Mouse (Mus musculus) testis, adult 2 months (tissue): ENCODE results near the gene Phrf1. TPM values are rescaled to one million over a fixed set of nuclear protein-coding genes. Genes with fewer than 3 reads are reported as not detected.

Experiments
- H3K27ac ChIP-seq: fragments of 200-500 bp; 2 replicates; pipeline ENCODE4 v1.5.1; 2012; ENCODE audit warnings: low read depth, low read length; ENCODE audit not compliant: control insufficient read depth, insufficient read depth
- H3K27me3 ChIP-seq: fragments of 200-500 bp; 2 replicates; pipeline ENCODE4 v1.6.1; 2012; ENCODE audit warnings: mild to moderate bottlenecking, low read length, moderate library complexity; ENCODE audit not compliant: control insufficient read depth, insufficient read depth
- H3K36me3 ChIP-seq: fragments of 200-500 bp; 2 replicates; pipeline ENCODE4 v1.6.1; 2012; ENCODE audit warnings: mild to moderate bottlenecking, low read length; ENCODE audit not compliant: control insufficient read depth, insufficient read depth
- H3K4me1 ChIP-seq: fragments of 200-500 bp; 2 replicates; pipeline ENCODE4 v1.6.1; 2012; ENCODE audit warnings: low read length; ENCODE audit not compliant: control insufficient read depth, insufficient read depth
- H3K4me3 ChIP-seq: fragments of 200-500 bp; 2 replicates; pipeline ENCODE4 v1.5.1; 2012; ENCODE audit warnings: low read depth, mild to moderate bottlenecking, low read length, moderate library complexity, mixed read lengths; ENCODE audit not compliant: control insufficient read depth
- CTCF ChIP-seq: fragments of 200-500 bp; IDR thresholded peaks from 2 replicates; pipeline ENCODE4 v1.5.1; 2012; ENCODE audit warnings: low read depth, mild to moderate bottlenecking, inconsistent platforms, low read length, moderate library complexity; ENCODE audit not compliant: control insufficient read depth, insufficient read depth, insufficient replicate concordance
- POLR2A ChIP-seq: fragments of 200-500 bp; IDR thresholded peaks from 2 replicates; pipeline ENCODE4 v1.6.1; 2012; ENCODE audit warnings: low read depth, mild to moderate bottlenecking, inconsistent platforms, low read length, moderate library complexity; ENCODE audit not compliant: control insufficient read depth
- polyA plus RNA-seq: library from polyadenylated mRNA; depleted of rRNA; stranded (reverse); fragments of >200 nt; gene quantifications from 2 replicates; pipeline ENCODE4 v1.2.3, GENCODE M21; 2012

Gene Phrf1
- polyA plus RNA-seq, 1 experiment: 19.0 TPM

- no peak overlapping the region for H3K27ac ChIP-seq
- H3K4me3 ChIP-seq: no peak overlapping the region
- no peaks in the 10 kb centered on the region for H3K27me3 ChIP-seq
- H3K4me1 ChIP-seq: no peaks in the 10 kb centered on the region; the same call in 1 of the 2 replicates
- peaks cover 10% of the 10 kb centered on the region for H3K36me3 ChIP-seq
- TF ChIP-seq CTCF: no peak
- no peak; the same call in 1 of the 2 replicates for TF ChIP-seq POLR2A
These were observed 32.9 kb downstream of the Phrf1 start for GRCm38 (mm10) chr7:141261480-141261879.

- H3K4me1 ChIP-seq: peaks cover 2% of the 10 kb centered on the region
- no peak overlapping the region for H3K4me3 ChIP-seq
- H3K27ac ChIP-seq: no peak overlapping the region
- TF ChIP-seq CTCF: no peak
- no peak for TF ChIP-seq POLR2A
- H3K36me3 ChIP-seq: peaks cover 4% of the 10 kb centered on the region
- H3K27me3 ChIP-seq: no peaks in the 10 kb centered on the region
These were observed 35.1 kb downstream of the Phrf1 start for GRCm38 (mm10) chr7:141263640-141264039.

GRCm38 (mm10) chr7:141264041-141264700 lies 35.6 kb downstream of the Phrf1 start:
- Histone ChIP-seq H3K27me3 (no peaks in the 10 kb centered on the region), H3K4me3 (no peak overlapping the region), H3K36me3 (peaks cover 4% of the 10 kb centered on the region), H3K4me1 (peaks cover 7% of the 10 kb centered on the region), H3K27ac (no peak overlapping the region)
- TF ChIP-seq CTCF (no peak), POLR2A (no peak)

- Histone ChIP-seq H3K4me1 (peaks cover 15% of the 10 kb centered on the region), H3K4me3 (no peak overlapping the region), H3K27me3 (no peaks in the 10 kb centered on the region), H3K27ac (no peak overlapping the region), H3K36me3 (peaks cover 3% of the 10 kb centered on the region)
- TF ChIP-seq CTCF (peak; percentile 36; the same call in 1 of the 2 replicates), POLR2A (no peak)
These were observed 36.3 kb downstream of the Phrf1 start for GRCm38 (mm10) chr7:141264761-141265410.

- H3K36me3 ChIP-seq: peaks cover 3% of the 10 kb centered on the region
- peaks cover 15% of the 10 kb centered on the region for H3K4me1 ChIP-seq
- H3K27ac ChIP-seq: no peak overlapping the region
- H3K27me3 ChIP-seq: no peaks in the 10 kb centered on the region
- TF ChIP-seq CTCF (no peak), POLR2A (no peak)
- H3K4me3 ChIP-seq: no peak overlapping the region
These were observed 36.8 kb downstream of the Phrf1 start for GRCm38 (mm10) chr7:141265411-141265738.

- H3K27me3 ChIP-seq: no peaks in the 10 kb centered on the region
- no peak within 1 kb of the TSS for H3K27ac ChIP-seq
- H3K36me3 ChIP-seq: peaks cover 3% of the 10 kb centered on the region
- peak within 1 kb of the TSS; percentile 58 for H3K4me3 ChIP-seq
- H3K4me1 ChIP-seq: peaks cover 15% of the 10 kb centered on the region
- peak; percentile 56; the same call in 1 of the 2 replicates for TF ChIP-seq POLR2A
- TF ChIP-seq CTCF: no peak
These were observed 37.4 kb downstream of the Phrf1 start, which contains the start of gene Irf7 for GRCm38 (mm10) chr7:141265739-141266561. Gene Irf7 (minus strand): TSS chr7:141266481.
